Mouse (Mus musculus) liver, embryonic 14.5 days (tissue): Measurements from ENCODE around the gene Qpctl. TPM values are rescaled to one million over a fixed set of nuclear protein-coding genes. Genes with fewer than 3 reads are reported as not detected.

Source experiments
- ATAC-seq: fragments of 200-750 bp; cut with Nextera tagmentation; 2 replicates; pipeline ENCODE4 v1.8.0; 2017; ENCODE audit warnings: moderate number of reproducible peaks, mild to moderate bottlenecking, moderate library complexity; ENCODE audit not compliant: insufficient read depth
- DNase-seq, 3 experiments: peaks; one replicate each; pipeline ENCODE4 v3.0.0-alpha.2; 2012 to 2013; ENCODE audit warnings: low read depth in 3 of 3, low spot score in 3 of 3
- H3K27ac ChIP-seq: fragments of 300-500 bp; sonication (generic); 2 replicates; pipeline ENCODE4 v1.5.1; 2014; ENCODE audit warnings: moderate library complexity, mild to moderate bottlenecking, control low read depth, inconsistent platforms
- H3K27me3 ChIP-seq: fragments of 300-500 bp; sonication (generic); 2 replicates; pipeline ENCODE4 v1.6.1; 2014; ENCODE audit warnings: mild to moderate bottlenecking, low read length, moderate library complexity; ENCODE audit not compliant: control insufficient read depth, insufficient read depth
- H3K36me3 ChIP-seq: fragments of 300-500 bp; sonication (generic); replicated peaks from 2 replicates; pipeline ENCODE4 v1.6.1; 2014; ENCODE audit warnings: low read depth; ENCODE audit not compliant: control insufficient read depth, insufficient read depth
- H3K4me1 ChIP-seq, 2 experiments: fragments of 200-500 bp in 1 of 2; fragments of 300-500 bp in 1 of 2; sonication (generic) in 1 of 2; replicated peaks; 2 replicates each; pipeline ENCODE4 v1.6.1; 2012 to 2014; ENCODE audit warnings: antibody characterized with exemption in 1 of 2, inconsistent platforms in 1 of 2, low read length in 1 of 2; ENCODE audit not compliant: control insufficient read depth in 2 of 2, insufficient read depth in 2 of 2
- H3K4me2 ChIP-seq: fragments of 300-500 bp; sonication (generic); 2 replicates; pipeline ENCODE4 v1.6.1; 2014; ENCODE audit warnings: low read depth, mild to moderate bottlenecking, control low read depth, moderate library complexity
- H3K4me3 ChIP-seq, 2 experiments: fragments of 200-500 bp in 1 of 2; fragments of 300-500 bp in 1 of 2; sonication (generic) in 1 of 2; 2 replicates each; pipeline ENCODE4 v1.5.1; 2012 to 2014; ENCODE audit warnings: low read depth in 2 of 2, low read length in 2 of 2, mild to moderate bottlenecking in 2 of 2, control low read depth in 1 of 2, inconsistent platforms in 1 of 2, moderate library complexity in 1 of 2; ENCODE audit not compliant: insufficient read depth in 1 of 2
- H3K9ac ChIP-seq: fragments of 300-500 bp; sonication (generic); replicated peaks from 2 replicates; pipeline ENCODE4 v1.6.1; 2014; ENCODE audit warnings: mild to moderate bottlenecking, control low read depth, moderate library complexity
- H3K9me3 ChIP-seq: fragments of 300-500 bp; sonication (generic); 2 replicates; pipeline ENCODE4 v1.6.1; 2016; ENCODE audit warnings: low read length, mixed read lengths; ENCODE audit not compliant: control insufficient read depth
- CTCF ChIP-seq: IDR thresholded peaks from 2 replicates; pipeline ENCODE4 v1.5.1; 2016; ENCODE audit warnings: antibody characterized with exemption, low read depth, control low read depth
- EP300 ChIP-seq: IDR thresholded peaks from 2 replicates; pipeline ENCODE4 v1.6.1; 2016; ENCODE audit warnings: antibody characterized with exemption, low read depth
- WGBS: fragments of 180-500 bp; shearing (Covaris S2); extraction: QIAGEN DNeasy Blood & Tissue Kit; methylation state at CpG from one replicate; pipeline ENCODE4 v1.1.7; 2014; ENCODE audit not compliant: insufficient replicate concordance; 5-methylcytosine and 5-hydroxymethylcytosine counted together
- polyA plus RNA-seq, 2 experiments: library from polyadenylated mRNA; depleted of rRNA in 1 of 2; stranded (reverse) in 1 of 2; unstranded in 1 of 2; fragments of >200 nt; fragmentation: Nextera tagmentation in 1 of 2; extraction: Ambion mirVana in 1 of 2; gene quantifications; 2 replicates each; pipeline versions ENCODE4 v1.2.1 to v1.2.3; 2012 to 2014

Gene Qpctl
- polyA plus RNA-seq, 2 experiments: 2.2 to 2.3 TPM

- 12% methylated on average over 18 of the region's 18 CpGs for WGBS
- peaks cover 11 to 27% of the 10 kb centered on the region in 2 experiments for H3K4me1 ChIP-seq
- no peak overlapping the region for H3K4me2 ChIP-seq
These were observed 28.9 kb upstream of the Qpctl start for GRCm38 (mm10) chr7:19178035-19178434.

GRCm38 (mm10) chr7:19177216-19177615 is 28.1 kb upstream of the Qpctl start:
- Histone ChIP-seq H3K4me2 (no peak overlapping the region), H3K4me1 (peaks cover 13 to 33% of the 10 kb centered on the region in 2 experiments), H3K27ac (no peak overlapping the region), H3K9me3 (no peaks in the 10 kb centered on the region), H3K36me3 (no peaks in the 10 kb centered on the region), H3K4me3 (no peak overlapping the region), H3K9ac (no peak overlapping the region), H3K27me3 (peaks cover 58% of the 10 kb centered on the region)
- DNase-seq (no peak), ATAC-seq (no peak)
- TF ChIP-seq EP300 (no peak), CTCF (no peak)
- 52% methylated on average over 7 of the region's 7 CpGs for WGBS

More at GRCm38 (mm10) chr7:19178035-19178434, 28.9 kb upstream of the Qpctl start:
- ATAC-seq (no peak), DNase-seq (no peak)
- H3K9ac ChIP-seq: no peak overlapping the region
- peaks cover 58% of the 10 kb centered on the region for H3K27me3 ChIP-seq
- no peaks in the 10 kb centered on the region for H3K36me3 ChIP-seq
- TF ChIP-seq CTCF (no peak), EP300 (no peak)
- no peak overlapping the region for H3K27ac ChIP-seq
- H3K4me3 ChIP-seq: no peak overlapping the region
- no peaks in the 10 kb centered on the region for H3K9me3 ChIP-seq

GRCm38 (mm10) chr7:19176516-19176947 is 27.4 kb upstream of the Qpctl start:
- Histone ChIP-seq H3K27ac (no peak overlapping the region), H3K9ac (no peak overlapping the region), H3K36me3 (no peaks in the 10 kb centered on the region), H3K4me3 (no peak overlapping the region), H3K4me1 (peaks cover 13 to 31% of the 10 kb centered on the region in 2 experiments), H3K9me3 (no peaks in the 10 kb centered on the region), H3K4me2 (no peak overlapping the region), H3K27me3 (peaks cover 58% of the 10 kb centered on the region)
- TF ChIP-seq CTCF: no peak
- TF ChIP-seq EP300: no peak
- DNase-seq (no peak), ATAC-seq (no peak)
- WGBS: 8% methylated on average over 18 of the region's 21 CpGs

- Histone ChIP-seq H3K4me2 (no peak within 1 kb of the TSS), H3K36me3 (no peaks in the 10 kb centered on the region), H3K27me3 (peaks cover 58% of the 10 kb centered on the region), H3K4me1 (peaks cover 13 to 27% of the 10 kb centered on the region in 2 experiments), H3K4me3 (no peak within 1 kb of the TSS), H3K9ac (no peak within 1 kb of the TSS), H3K27ac (no peak within 1 kb of the TSS), H3K9me3 (no peaks in the 10 kb centered on the region)
- ATAC-seq (no peak), DNase-seq (no peak)
- 5% methylated on average over 30 of the region's 30 CpGs for WGBS
- TF ChIP-seq EP300 (no peak), CTCF (no peak)
These were observed 26.8 kb upstream of the Qpctl start, which contains the start of gene Eml2 for GRCm38 (mm10) chr7:19175708-19176515. TSS of gene Eml2 (plus strand) at chr7:19176421.

GRCm38 (mm10) chr7:19172874-19173273 is 23.8 kb upstream of the Qpctl start:
- ATAC-seq: 0 out of 2 replicates have a peak, but pooled peaks have one; percentile 24
- no peak overlapping the region for H3K27ac ChIP-seq

More at GRCm38 (mm10) chr7:19172874-19173273, 23.8 kb upstream of the Qpctl start:
- Histone ChIP-seq H3K4me1 (peaks cover 2 to 10% of the 10 kb centered on the region in 2 experiments; a peak in 2 of 4 replicates), H3K4me3 (no peak overlapping the region), H3K27me3 (peaks cover 34% of the 10 kb centered on the region), H3K36me3 (no peaks in the 10 kb centered on the region), H3K9me3 (no peaks in the 10 kb centered on the region), H3K9ac (no peak overlapping the region), H3K4me2 (peak overlapping the region; percentile 44)
- TF ChIP-seq CTCF: peak; percentile 84
- TF ChIP-seq EP300: no peak
- DNase-seq: no peak
- WGBS: 6% methylated on average over 17 of the region's 17 CpGs
